Mouse (Mus musculus) CH12.LX (cell line): ENCODE measurements around the gene Npat. TPM values are rescaled to one million over a fixed set of nuclear protein-coding genes. Genes with fewer than 3 reads are reported as not detected.

ENCODE experiments used
- DNase-seq: peaks from one replicate; pipeline ENCODE4 v3.0.0-alpha.2; 2013; ENCODE audit errors: extremely low read depth
- H3K27ac ChIP-seq: 2 replicates; pipeline ENCODE4 v1.5.1; 2012; ENCODE audit warnings: low read depth, mild to moderate bottlenecking, control low read depth, moderate library complexity; ENCODE audit not compliant: insufficient read depth
- H3K27me3 ChIP-seq: replicated peaks from 2 replicates; pipeline ENCODE3; 2012; ENCODE audit warnings: inconsistent platforms
- H3K36me3 ChIP-seq, 2 experiments: replicated peaks in 1 of 2; 2 replicates each; pipeline versions ENCODE3 to v1.6.1; 2012; ENCODE audit warnings: inconsistent platforms in 1 of 2, low read length in 1 of 2, mild to moderate bottlenecking in 1 of 2, mixed read lengths in 1 of 2, moderate library complexity in 1 of 2; ENCODE audit not compliant: control insufficient read depth in 1 of 2, insufficient read depth in 1 of 2
- H3K4me1 ChIP-seq, 2 experiments: 2 replicates each; pipeline ENCODE4 v1.6.1; 2012; ENCODE audit warnings: inconsistent platforms in 1 of 2, moderate library complexity in 1 of 2; ENCODE audit not compliant: insufficient read depth in 2 of 2, control insufficient read depth in 1 of 2
- H3K4me2 ChIP-seq: 2 replicates; pipeline ENCODE4 v1.6.1; 2012; ENCODE audit warnings: low read depth, mild to moderate bottlenecking, control low read depth; ENCODE audit not compliant: poor library complexity, insufficient read depth, severe bottlenecking
- H3K4me3 ChIP-seq, 3 experiments: fragments of 150-350 bp in 1 of 3; sonication (generic) in 1 of 3; replicated peaks in 1 of 3; 2 replicates each; pipeline versions ENCODE3 to v1.5.1; 2011 to 2012; ENCODE audit warnings: low read depth in 2 of 3, low read length in 2 of 3, mild to moderate bottlenecking in 2 of 3, moderate library complexity in 2 of 3, control low read depth in 1 of 3, improper control_type of control experiment in 1 of 3, inconsistent platforms in 1 of 3, mixed read lengths in 1 of 3; ENCODE audit not compliant: poor library complexity in 1 of 3
- H3K79me2 ChIP-seq: replicated peaks from 2 replicates; pipeline ENCODE4 v1.6.1; 2012; ENCODE audit warnings: mild to moderate bottlenecking, moderate library complexity; ENCODE audit not compliant: control insufficient read depth, poor library complexity, insufficient read depth, severe bottlenecking; ENCODE audit errors: extremely low read depth
- H3K9ac ChIP-seq: 2 replicates; pipeline ENCODE4 v1.6.1; 2012; ENCODE audit warnings: low read depth, mild to moderate bottlenecking, control low read depth, moderate library complexity; ENCODE audit not compliant: insufficient read depth
- H3K9me3 ChIP-seq: replicated peaks from 2 replicates; pipeline ENCODE3; 2012; ENCODE audit warnings: low read length, inconsistent platforms, mixed read lengths
- BHLHE40 ChIP-seq: IDR thresholded peaks from 2 replicates; pipeline ENCODE4 v1.6.1; 2011; ENCODE audit warnings: mild to moderate bottlenecking, low read depth, low read length, improper control_type of control experiment
- CHD1 ChIP-seq: IDR thresholded peaks from 2 replicates; pipeline ENCODE4 v1.6.1; 2012; ENCODE audit warnings: low read depth, low read length, improper control_type of control experiment, inconsistent platforms
- CHD2 ChIP-seq: IDR thresholded peaks from 2 replicates; pipeline ENCODE4 v1.6.1; 2011; ENCODE audit warnings: low read length, improper control_type of control experiment
- E2F4 ChIP-seq: IDR thresholded peaks from 2 replicates; pipeline ENCODE4 v1.6.1; 2011; ENCODE audit warnings: low read depth, low read length, improper control_type of control experiment; ENCODE audit not compliant: insufficient replicate concordance
- EP300 ChIP-seq: IDR thresholded peaks from 2 replicates; pipeline ENCODE4 v1.6.1; 2011; ENCODE audit warnings: low read length, improper control_type of control experiment
- ETS1 ChIP-seq: conservative IDR thresholded peaks from 2 replicates; pipeline ENCODE4 v1.6.1; 2012; ENCODE audit warnings: low read depth, mild to moderate bottlenecking, inconsistent platforms, low read length, improper control_type of control experiment, moderate library complexity
- GABPA ChIP-seq: IDR thresholded peaks from 2 replicates; pipeline ENCODE4 v1.6.1; 2012; ENCODE audit warnings: low read depth, low read length, improper control_type of control experiment, inconsistent platforms; ENCODE audit not compliant: insufficient replicate concordance
- KAT2A ChIP-seq: IDR thresholded peaks from 2 replicates; pipeline ENCODE4 v1.6.1; 2012; ENCODE audit warnings: low read length, improper control_type of control experiment, inconsistent platforms; ENCODE audit not compliant: insufficient replicate concordance
- MAFK ChIP-seq: IDR thresholded peaks from 2 replicates; pipeline ENCODE4 v1.6.1; 2011; ENCODE audit warnings: low read length, improper control_type of control experiment; ENCODE audit not compliant: insufficient replicate concordance
- MAX ChIP-seq: IDR thresholded peaks from 2 replicates; pipeline ENCODE4 v1.6.1; 2011; ENCODE audit warnings: low read length, improper control_type of control experiment
- MAZ ChIP-seq: IDR thresholded peaks from 2 replicates; pipeline ENCODE4 v1.6.1; 2012; ENCODE audit warnings: low read depth, mild to moderate bottlenecking, inconsistent platforms, low read length, improper control_type of control experiment, moderate library complexity
- MYC ChIP-seq: IDR thresholded peaks from 2 replicates; pipeline ENCODE4 v1.6.1; 2011; ENCODE audit warnings: low read depth, mild to moderate bottlenecking, improper control_type of control experiment, low read length
- NRF1 ChIP-seq: IDR thresholded peaks from 2 replicates; pipeline ENCODE4 v1.6.1; 2014; ENCODE audit warnings: low read depth, mild to moderate bottlenecking, inconsistent platforms, low read length, improper control_type of control experiment, moderate library complexity
- POLR2A ChIP-seq: IDR thresholded peaks from 2 replicates; pipeline ENCODE4 v1.6.1; 2011; ENCODE audit warnings: low read depth, mild to moderate bottlenecking, improper control_type of control experiment, low read length
- POLR2AphosphoS2 ChIP-seq: IDR thresholded peaks from 2 replicates; pipeline ENCODE4 v1.6.1; 2011; ENCODE audit warnings: low read depth, low read length, improper control_type of control experiment
- RAD21 ChIP-seq: IDR thresholded peaks from 2 replicates; pipeline ENCODE4 v1.6.1; 2011; ENCODE audit warnings: low read depth, mild to moderate bottlenecking, low read length, improper control_type of control experiment, moderate library complexity
- RCOR1 ChIP-seq: conservative IDR thresholded peaks from 2 replicates; pipeline ENCODE4 v1.6.1; 2012; ENCODE audit warnings: low read depth, mild to moderate bottlenecking, inconsistent platforms, low read length, improper control_type of control experiment
- SMC3 ChIP-seq: IDR thresholded peaks from 2 replicates; pipeline ENCODE4 v1.6.1; 2011; ENCODE audit warnings: low read depth, low read length, improper control_type of control experiment
- TBP ChIP-seq: conservative IDR thresholded peaks from 2 replicates; pipeline ENCODE4 v1.6.1; 2011; ENCODE audit warnings: low read depth, low read length, improper control_type of control experiment
- ZKSCAN1 ChIP-seq: IDR thresholded peaks from 2 replicates; pipeline ENCODE4 v1.6.1; 2012; ENCODE audit warnings: low read depth, inconsistent platforms, low read length, improper control_type of control experiment, borderline replicate concordance
- ZNF384 ChIP-seq: IDR thresholded peaks from 2 replicates; pipeline ENCODE4 v1.6.1; 2012; ENCODE audit warnings: low read depth, low read length, improper control_type of control experiment, inconsistent platforms
- dilution Hi-C: fragments of 300-500 bp; cut with MboI; formaldehyde crosslinking; loops from 2 replicates; pipeline ENCODE4 v1.14.3; 2020; ENCODE audit warnings: low sequenced_read_pairs; ENCODE audit not compliant: extremely low pct_unique_long_range_greater_than_20kb, extremely low pct_ligation_motif_present
- in situ Hi-C: fragments of 300-500 bp; cut with MboI; formaldehyde crosslinking; loops from 3 replicates; pipeline ENCODE4 v1.14.3; 2019; ENCODE audit warnings: low sequenced_read_pairs, low pct_ligation_motif_present, low pct_unique_long_range_greater_than_20kb, mixed read lengths
- polyA plus RNA-seq: library from polyadenylated mRNA; unstranded; fragments of >175 nt; gene quantifications from 2 replicates; pipeline ENCODE4 v1.2.1, GENCODE M21; 2012; ENCODE audit warnings: low read depth; ENCODE audit not compliant: insufficient read length
- total RNA-seq, 2 experiments: library from RNA; depleted of rRNA; stranded (reverse); fragments of 300-350 nt in 1 of 2; fragments of >200 nt in 1 of 2; gene quantifications; 2 replicates each; pipeline ENCODE4 v1.2.3; 2012 to 2014

The Npat gene
- total and polyA plus RNA-seq, 3 experiments: 12.6 to 21.5 (median 21.2) TPM

DNA sequence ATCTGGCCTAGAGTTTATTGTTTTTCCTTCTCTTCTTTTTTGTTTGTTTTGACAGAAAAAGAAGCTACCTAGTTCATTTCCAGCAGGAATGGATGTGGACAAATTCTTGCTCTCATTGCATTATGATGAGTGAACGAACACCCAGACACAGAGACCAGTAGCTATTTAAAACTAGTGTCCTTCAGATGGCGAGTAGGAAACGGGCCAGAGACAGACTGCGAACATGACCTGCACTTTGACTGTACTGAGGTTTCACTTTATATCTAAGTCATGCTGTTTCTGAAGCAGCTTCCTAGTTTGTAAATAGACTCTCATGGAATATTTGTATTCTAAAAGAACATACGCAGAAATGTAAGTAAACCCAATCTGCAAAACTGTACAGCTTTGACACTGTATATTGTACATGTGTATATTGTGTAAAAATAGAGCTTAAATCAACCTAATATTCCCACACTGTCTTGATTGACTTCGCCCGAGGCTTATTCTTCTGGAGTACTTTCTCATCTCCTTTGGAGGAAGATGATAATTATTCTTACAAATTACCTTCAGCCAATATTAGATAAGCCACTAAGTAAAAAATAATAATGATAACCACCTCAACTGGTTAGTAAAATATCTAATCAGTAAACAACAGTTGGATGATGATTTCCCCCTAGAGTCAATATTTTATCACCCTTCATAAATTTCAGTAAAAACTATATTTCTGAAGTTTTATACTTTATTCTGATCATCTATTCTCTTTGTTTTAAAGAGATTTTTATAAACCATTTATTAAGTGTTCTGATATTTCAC lies 35.9 kb downstream of the Npat start:
- no peak overlapping the region for H3K4me3 ChIP-seq
- no peaks in the 10 kb centered on the region; the same call in 1 of the 2 replicates for H3K79me2 ChIP-seq
- TF ChIP-seq SMC3: no peak
- no peak for TF ChIP-seq RCOR1
- TF ChIP-seq TBP: no peak
- no peak for TF ChIP-seq ZKSCAN1
- TF ChIP-seq BHLHE40: no peak
- TF ChIP-seq POLR2AphosphoS2: no peak
- no peak for TF ChIP-seq CHD1
- no peak for TF ChIP-seq MAFK
- no peak for TF ChIP-seq E2F4
- TF ChIP-seq, all 38 proteins: peak for 0
- peaks cover 34 to 81% of the 10 kb centered on the region in 2 experiments for H3K36me3 ChIP-seq
- DNase-seq: no peak
- peaks cover 0 to 3% of the 10 kb centered on the region in 2 experiments; a peak in 1 of 4 replicates for H3K4me1 ChIP-seq
- no peak overlapping the region for H3K4me2 ChIP-seq
- no peak overlapping the region for H3K27ac ChIP-seq
- no peak overlapping the region for H3K9ac ChIP-seq
- H3K9me3 ChIP-seq: no peaks in the 10 kb centered on the region
- dilution Hi-C loops (no loop called here), in situ Hi-C loops (no loop called here)
- no peaks in the 10 kb centered on the region for H3K27me3 ChIP-seq

DNA sequence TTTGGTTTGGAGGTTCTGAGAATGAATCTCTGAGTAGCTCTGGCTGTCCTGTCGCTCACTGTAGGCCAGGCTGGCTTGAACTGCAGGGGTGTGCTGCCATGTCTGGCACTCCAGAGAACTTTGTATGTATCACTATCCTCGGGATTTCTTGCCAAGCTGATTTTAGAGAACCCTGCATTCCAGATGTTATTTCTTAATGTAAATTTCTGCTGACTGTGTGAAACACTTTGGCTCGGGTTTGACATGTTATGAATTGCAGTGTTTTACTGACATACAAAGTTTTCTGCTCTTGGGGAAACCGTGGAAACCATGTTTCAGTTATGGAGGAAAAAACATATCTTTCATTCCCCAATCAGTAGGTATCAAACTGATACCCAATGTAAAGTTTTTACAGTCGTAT lies 38.9 kb downstream of the Npat start:
- Histone ChIP-seq H3K4me3 (no peak overlapping the region), H3K27ac (no peak overlapping the region), H3K27me3 (no peaks in the 10 kb centered on the region), H3K4me2 (no peak overlapping the region), H3K4me1 (peaks cover 0 to 3% of the 10 kb centered on the region in 2 experiments; a peak in 1 of 4 replicates), H3K9ac (no peak overlapping the region), H3K9me3 (no peaks in the 10 kb centered on the region), H3K36me3 (peaks cover 35 to 84% of the 10 kb centered on the region in 2 experiments), H3K79me2 (no peaks in the 10 kb centered on the region)
- DNase-seq: no peak
- in situ Hi-C loops (no loop called here), dilution Hi-C loops (no loop called here)
- no peak for TF ChIP-seq RAD21
- no peak for TF ChIP-seq MYC

DNA sequence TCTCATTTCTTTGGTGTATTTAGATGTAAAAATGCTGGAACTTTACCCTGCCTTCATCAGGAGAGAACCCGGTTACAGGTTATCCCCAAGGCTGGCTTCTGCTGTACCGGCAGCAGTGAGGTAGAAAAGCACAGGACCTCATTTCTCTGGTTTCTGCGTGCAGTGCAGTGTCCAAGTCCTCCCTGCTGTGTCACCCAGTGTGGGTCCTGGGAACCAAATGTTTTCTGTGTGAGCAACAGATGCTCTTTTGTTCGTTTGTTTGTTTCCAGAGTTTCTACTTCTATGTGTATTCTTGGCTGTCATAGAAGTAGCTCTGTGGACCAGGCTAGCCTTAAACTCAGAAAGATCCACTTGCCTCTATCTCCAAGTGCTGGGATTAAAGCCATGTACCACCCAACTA lies 45.0 kb downstream of the Npat start:
- peaks cover 0 to 8% of the 10 kb centered on the region in 2 experiments; a peak in 1 of 4 replicates for H3K4me1 ChIP-seq
- no peak overlapping the region for H3K4me3 ChIP-seq
- no peak overlapping the region for H3K9ac ChIP-seq
- no peaks in the 10 kb centered on the region for H3K79me2 ChIP-seq
- no peak overlapping the region for H3K4me2 ChIP-seq
- H3K36me3 ChIP-seq: peaks cover 57 to 86% of the 10 kb centered on the region in 2 experiments
- no peaks in the 10 kb centered on the region for H3K27me3 ChIP-seq
- TF ChIP-seq ETS1 (no peak), MAZ (no peak), GABPA (no peak), CHD2 (no peak), NRF1 (no peak), MAX (no peak), ZNF384 (no peak), MYC (no peak), POLR2A (no peak), EP300 (no peak), KAT2A (no peak)
- in situ Hi-C loops (no loop called here), dilution Hi-C loops (no loop called here)
- H3K27ac ChIP-seq: no peak overlapping the region
- DNase-seq: no peak
- H3K9me3 ChIP-seq: no peaks in the 10 kb centered on the region
